ENCODE assay signal across 32 mouse cellular contexts in genomic region chr15:77110452-77110851, GRCm38 (mm10). TPM values are rescaled to one million over a fixed set of nuclear protein-coding genes. Genes with fewer than 3 reads are reported as not detected.
"Had no signal": no experiment of that assay in that cellular context is flagged by ENCODE, and none has a peak within 500 bp of the region (broad histone marks: within the 10 kb centered on the region; RNA-seq: fewer than 3 reads in every experiment).

No protein-coding gene starts in this region.

- H3K27ac ChIP-seq: embryonic facial prominence, embryonic 10.5 days; embryonic facial prominence, embryonic 12.5 days; embryonic facial prominence, embryonic 13.5 days; embryonic facial prominence, embryonic 15.5 days; forebrain, embryonic 10.5 days; forebrain, embryonic 12.5 days; forebrain, embryonic 13.5 days; forebrain, embryonic 15.5 days; heart, adult 2 months had no signal

- H3K4me1 ChIP-seq: embryonic facial prominence, embryonic 10.5 days; embryonic facial prominence, embryonic 15.5 days; forebrain, embryonic 10.5 days; forebrain, embryonic 15.5 days had no signal

- DNase-seq: cerebellum, adult 2 months; cerebellum, adult 8-10 months; cerebellum, adult 9-10 months; cerebellum, adult 9-11 months; cerebellum, postnatal 10 days; cerebellum, postnatal 14 days; cerebellum, postnatal 25 days; cerebellum, postnatal 36 days; embryo, embryonic 11 days; forebrain, postnatal 0 days; gastrocnemius, adult 2 months; gastrocnemius, postnatal 10 days; gastrocnemius, postnatal 14 days; gastrocnemius, postnatal 25 days; gastrocnemius, postnatal 36 days; heart, adult 11 months; heart, adult 18-20 months; heart, adult 2 months had no signal

- H3K9ac ChIP-seq: embryonic facial prominence, embryonic 12.5 days; embryonic facial prominence, embryonic 13.5 days; embryonic facial prominence, embryonic 15.5 days; forebrain, embryonic 12.5 days; forebrain, embryonic 13.5 days; forebrain, embryonic 15.5 days; forebrain, postnatal 0 days had no signal

- H3K9me3 ChIP-seq: embryonic facial prominence, embryonic 10.5 days; embryonic facial prominence, embryonic 12.5 days; embryonic facial prominence, embryonic 13.5 days; embryonic facial prominence, embryonic 15.5 days; forebrain, embryonic 10.5 days; forebrain, embryonic 12.5 days; forebrain, embryonic 13.5 days; forebrain, embryonic 15.5 days had no signal

- ATAC-seq: forebrain, embryonic 13.5 days; forebrain, embryonic 14.5 days; forebrain, embryonic 15.5 days; forebrain, embryonic 16.5 days; forebrain, postnatal 0 days had no signal

- H3K27me3 ChIP-seq: embryonic facial prominence, embryonic 12.5 days; embryonic facial prominence, embryonic 13.5 days; embryonic facial prominence, embryonic 15.5 days; forebrain, embryonic 12.5 days; forebrain, embryonic 13.5 days; forebrain, embryonic 15.5 days had no signal

- H3K4me2 ChIP-seq: embryonic facial prominence, embryonic 12.5 days; embryonic facial prominence, embryonic 13.5 days; embryonic facial prominence, embryonic 15.5 days; forebrain, embryonic 12.5 days; forebrain, embryonic 13.5 days; forebrain, embryonic 15.5 days had no signal

- H3K4me3 ChIP-seq: embryonic facial prominence, embryonic 10.5 days; embryonic facial prominence, embryonic 12.5 days; embryonic facial prominence, embryonic 13.5 days; embryonic facial prominence, embryonic 15.5 days; erythroblast, embryonic 14.5 days; forebrain, embryonic 10.5 days; forebrain, embryonic 12.5 days; forebrain, embryonic 13.5 days; forebrain, embryonic 15.5 days; gastrocnemius, adult 2 months; heart, adult 2 months had no signal

RNA-seq across cellular contexts. Expression of gene Mb, which starts 60.0 kb away (rescaled TPM):
- total RNA-seq: common myeloid progenitor, adult 5-6 weeks; granulocyte monocyte progenitor cell, adult 5-6 weeks had no signal
- polyA plus RNA-seq: erythroblast, embryonic 14.5 days; forebrain, embryonic 11.5 days; forebrain, embryonic 12.5 days; forebrain, embryonic 13.5 days; forebrain, embryonic 14.5 days; forebrain, embryonic 15.5 days; forebrain, embryonic 16.5 days had no signal
